Mouse (Mus musculus) brown adipose tissue, adult 24 weeks (tissue): ENCODE measurements around the gene Hspbap1. TPM values are rescaled to one million over a fixed set of nuclear protein-coding genes. Genes with fewer than 3 reads are reported as not detected.

Experiments
- H3K27ac ChIP-seq: fragments of 200-500 bp; replicated peaks from 2 replicates; pipeline ENCODE4 v1.5.1; 2012; ENCODE audit warnings: low read depth, mild to moderate bottlenecking, low read length
- H3K4me1 ChIP-seq: fragments of 200-500 bp; 2 replicates; pipeline ENCODE4 v1.6.1; 2012; ENCODE audit warnings: low read length, mixed read lengths; ENCODE audit not compliant: control insufficient read depth, insufficient read depth, insufficient read length
- H3K4me3 ChIP-seq: fragments of 200-500 bp; 2 replicates; pipeline ENCODE4 v1.5.1; 2012; ENCODE audit warnings: low read depth, mild to moderate bottlenecking, low read length, moderate library complexity; ENCODE audit not compliant: insufficient read depth
- polyA plus RNA-seq: library from polyadenylated mRNA; stranded (reverse); fragments of >200 nt; gene quantifications from 2 replicates; pipeline ENCODE4 v1.2.4, GENCODE M21; 2012; ENCODE audit not compliant: missing spikeins, insufficient read depth, insufficient read length

Hspbap1 gene
- polyA plus RNA-seq, 1 experiment: 1.5 TPM

GRCm38 (mm10) chr16:35775835-35776234 is 5.7 kb downstream of the Hspbap1 start:
- H3K4me1 ChIP-seq: no peaks in the 10 kb centered on the region
- H3K4me3 ChIP-seq: no peak overlapping the region
- no peak overlapping the region for H3K27ac ChIP-seq

- Histone ChIP-seq H3K4me1 (no peaks in the 10 kb centered on the region), H3K27ac (no peak overlapping the region), H3K4me3 (no peak overlapping the region)
Measured at GRCm38 (mm10) chr16:35776737-35777136, 6.6 kb downstream of the Hspbap1 start.

GRCm38 (mm10) chr16:35777768-35778167 is 7.6 kb downstream of the Hspbap1 start:
- H3K4me1 ChIP-seq: no peaks in the 10 kb centered on the region
- H3K4me3 ChIP-seq: no peak overlapping the region
- H3K27ac ChIP-seq: no peak overlapping the region

- Histone ChIP-seq H3K4me3 (no peak overlapping the region), H3K4me1 (no peaks in the 10 kb centered on the region), H3K27ac (no peak overlapping the region)
Measured at GRCm38 (mm10) chr16:35779681-35780080, 9.5 kb downstream of the Hspbap1 start.

GRCm38 (mm10) chr16:35781096-35781495 is 10.9 kb downstream of the Hspbap1 start:
- Histone ChIP-seq H3K4me3 (no peak overlapping the region), H3K27ac (no peak overlapping the region), H3K4me1 (no peaks in the 10 kb centered on the region)

GRCm38 (mm10) chr16:35781651-35782050 is 11.5 kb downstream of the Hspbap1 start:
- Histone ChIP-seq H3K27ac (no peak overlapping the region), H3K4me3 (no peak overlapping the region), H3K4me1 (no peaks in the 10 kb centered on the region)

- Histone ChIP-seq H3K4me1 (no peaks in the 10 kb centered on the region), H3K4me3 (no peak overlapping the region), H3K27ac (no peak overlapping the region)
Measured at GRCm38 (mm10) chr16:35782451-35783206, 12.5 kb downstream of the Hspbap1 start.

GRCm38 (mm10) chr16:35783207-35783573 is 13.0 kb downstream of the Hspbap1 start:
- Histone ChIP-seq H3K4me3 (no peak overlapping the region), H3K27ac (no peak overlapping the region), H3K4me1 (no peaks in the 10 kb centered on the region)

- Histone ChIP-seq H3K4me1 (no peaks in the 10 kb centered on the region), H3K4me3 (no peak overlapping the region), H3K27ac (no peak overlapping the region)
Measured at GRCm38 (mm10) chr16:35784134-35784725, 14.1 kb downstream of the Hspbap1 start.

GRCm38 (mm10) chr16:35787163-35787562 is 17.0 kb downstream of the Hspbap1 start:
- H3K27ac ChIP-seq: no peak overlapping the region
- no peak overlapping the region for H3K4me3 ChIP-seq
- no peaks in the 10 kb centered on the region for H3K4me1 ChIP-seq

- Histone ChIP-seq H3K4me3 (no peak overlapping the region), H3K4me1 (no peaks in the 10 kb centered on the region), H3K27ac (no peak overlapping the region)
Measured at GRCm38 (mm10) chr16:35787568-35788189, 17.5 kb downstream of the Hspbap1 start.

GRCm38 (mm10) chr16:35788330-35788729 is 18.2 kb downstream of the Hspbap1 start:
- H3K4me1 ChIP-seq: no peaks in the 10 kb centered on the region
- no peak overlapping the region for H3K27ac ChIP-seq

GRCm38 (mm10) chr16:35791962-35792521 is 21.9 kb downstream of the Hspbap1 start:
- Histone ChIP-seq H3K4me1 (no peaks in the 10 kb centered on the region), H3K27ac (no peak overlapping the region), H3K4me3 (no peak overlapping the region)

More at GRCm38 (mm10) chr16:35788330-35788729, 18.2 kb downstream of the Hspbap1 start:
- H3K4me3 ChIP-seq: no peak overlapping the region

- H3K4me1 ChIP-seq: no peaks in the 10 kb centered on the region
- H3K27ac ChIP-seq: no peak overlapping the region
- H3K4me3 ChIP-seq: no peak overlapping the region
Measured at GRCm38 (mm10) chr16:35802163-35802562, 32.0 kb downstream of the Hspbap1 start.

GRCm38 (mm10) chr16:35803723-35804122 is 33.5 kb downstream of the Hspbap1 start:
- Histone ChIP-seq H3K27ac (no peak overlapping the region), H3K4me1 (no peaks in the 10 kb centered on the region), H3K4me3 (no peak overlapping the region)
